Mouse (Mus musculus): ENCODE measurements around the gene Dkc1.

The Dkc1 gene

DNA sequence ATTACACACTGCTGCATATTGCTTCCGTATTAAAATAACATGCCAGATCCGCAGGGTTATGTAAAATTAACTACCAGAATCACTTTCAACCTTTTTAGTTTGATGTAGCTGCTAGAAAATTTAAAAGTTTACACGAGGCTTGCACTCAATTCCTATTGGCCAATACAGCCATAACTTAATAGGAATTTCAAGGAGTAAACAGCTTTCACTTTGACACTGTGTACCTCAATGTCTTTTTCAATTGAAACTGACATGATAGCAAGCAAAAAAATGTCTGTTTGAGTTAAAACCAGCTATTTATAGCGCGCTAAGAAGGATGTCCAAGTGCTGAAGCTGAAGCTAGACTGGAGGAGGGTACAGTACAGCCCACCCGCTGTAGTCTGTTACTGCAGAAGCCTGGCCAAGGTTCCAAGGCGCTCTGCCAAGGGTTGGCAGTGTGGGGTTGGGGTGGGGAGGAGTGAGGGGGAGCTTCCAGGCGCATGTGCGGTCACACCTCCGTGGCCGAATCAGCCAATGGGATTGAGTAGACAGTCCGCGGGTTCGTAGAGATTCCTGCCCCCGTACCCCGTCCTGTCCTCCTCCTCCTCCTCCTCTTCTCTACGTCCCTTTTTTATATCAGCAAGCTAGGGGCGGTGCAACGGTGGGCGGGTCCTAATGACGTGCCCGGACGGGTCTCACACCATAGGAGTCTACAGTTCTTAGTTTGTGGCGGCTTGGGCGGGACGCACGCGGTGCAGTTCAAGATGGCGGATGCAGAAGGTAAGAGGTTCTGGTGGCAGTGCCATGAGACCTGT, at the start of gene Dkc1:
Gene Dkc1, plus strand, starts transcription at position 486 of the 794 bp plus-strand sequence.
- peak; percentile 96 for DNase-seq (ENCODE audit: low spot score)

DNA sequence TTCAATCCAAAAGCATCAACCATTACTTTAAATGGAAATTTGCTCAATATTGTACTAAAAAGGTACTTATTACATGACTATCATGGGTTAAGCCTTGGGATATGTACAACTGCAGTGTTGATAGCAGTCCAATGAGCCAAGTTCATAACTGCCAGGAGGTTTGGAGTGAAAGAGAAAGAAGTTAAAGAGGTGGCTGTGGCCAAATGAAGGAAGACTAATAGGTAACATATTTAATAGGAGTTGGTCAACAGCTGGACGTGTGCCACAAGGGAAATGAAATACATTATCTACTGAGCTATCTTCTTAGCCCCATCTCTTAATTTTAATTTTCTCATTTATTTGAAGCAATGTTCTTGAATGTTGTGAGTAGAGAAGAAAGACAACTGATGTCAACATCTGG, 49.7 kb upstream of the Dkc1 start:
- DNase-seq (ENCODE audit: low spot score): no peak

DNA sequence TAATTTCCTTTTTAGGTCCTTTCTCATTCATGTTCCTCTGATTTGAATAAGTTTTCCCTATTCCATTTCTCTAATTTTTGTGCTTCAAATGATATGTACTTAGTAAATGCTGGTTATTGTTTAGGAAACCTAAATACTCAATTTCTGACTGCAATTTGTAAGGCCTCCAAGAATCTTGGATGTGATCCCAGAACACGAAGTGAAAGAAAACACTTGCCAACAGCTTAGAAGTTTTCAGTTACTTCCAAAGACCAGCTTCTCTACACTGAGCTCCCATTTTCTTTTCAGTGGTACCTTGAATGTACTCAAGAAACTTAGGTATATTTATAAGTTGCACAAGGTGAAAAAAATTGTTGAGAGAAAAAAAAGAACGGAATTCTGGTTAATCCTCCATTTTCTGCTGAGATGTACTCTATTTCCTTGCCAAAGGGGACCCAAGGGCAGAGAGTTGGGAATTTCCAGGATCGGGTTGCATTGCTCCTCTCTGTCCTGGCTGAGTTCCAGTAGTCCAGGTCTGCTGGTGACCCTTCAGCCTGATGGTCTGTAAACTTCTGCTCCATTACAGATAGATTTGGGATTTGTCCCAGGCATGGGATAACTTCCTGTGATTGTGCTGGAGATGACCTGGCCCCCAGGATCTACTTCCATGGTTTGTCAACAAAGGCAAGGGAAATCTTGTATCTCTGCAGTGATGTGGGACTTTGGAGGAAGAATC, 48.6 kb upstream of the Dkc1 start:
- DNase-seq (ENCODE audit: low spot score): no peak

- peak; percentile 25 for DNase-seq (ENCODE audit: low spot score)
Observed at GRCm38 (mm10) chrX:75056120-75056775, 39.4 kb upstream of the Dkc1 start.

GRCm38 (mm10) chrX:75082351-75082750, 13.3 kb upstream of the Dkc1 start:
- peak; percentile 28 for DNase-seq (ENCODE audit: low spot score)

- no peak for DNase-seq (ENCODE audit: low spot score)
Observed at GRCm38 (mm10) chrX:75083982-75084773, 11.5 kb upstream of the Dkc1 start.

- DNase-seq (ENCODE audit: low spot score): peak; percentile 69
Observed at GRCm38 (mm10) chrX:75084774-75085508, 10.7 kb upstream of the Dkc1 start, which contains the start of gene Gab3. Gene Gab3 (minus strand): TSS chrX:75085458.

DNA sequence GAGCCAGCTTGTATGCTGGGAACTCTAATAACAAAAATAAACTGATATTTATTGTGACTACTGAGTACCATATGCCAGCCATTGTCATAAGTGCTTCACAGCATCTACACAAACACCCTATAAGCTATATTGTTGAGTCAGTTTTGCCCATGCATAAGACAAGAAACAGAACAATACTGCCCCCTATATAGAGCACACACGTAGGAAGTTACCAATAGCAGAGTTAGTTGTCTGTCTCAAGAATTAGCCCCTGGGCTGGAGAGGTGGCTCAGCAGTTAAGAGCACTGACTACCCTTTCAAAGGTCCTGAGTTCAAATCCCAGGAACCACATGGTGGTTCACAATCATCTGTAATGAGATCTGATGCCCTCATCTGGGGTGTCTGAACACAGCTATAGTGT, 10.0 kb upstream of the Dkc1 start:
- peak; percentile 8 for DNase-seq (ENCODE audit: low spot score)

DNA sequence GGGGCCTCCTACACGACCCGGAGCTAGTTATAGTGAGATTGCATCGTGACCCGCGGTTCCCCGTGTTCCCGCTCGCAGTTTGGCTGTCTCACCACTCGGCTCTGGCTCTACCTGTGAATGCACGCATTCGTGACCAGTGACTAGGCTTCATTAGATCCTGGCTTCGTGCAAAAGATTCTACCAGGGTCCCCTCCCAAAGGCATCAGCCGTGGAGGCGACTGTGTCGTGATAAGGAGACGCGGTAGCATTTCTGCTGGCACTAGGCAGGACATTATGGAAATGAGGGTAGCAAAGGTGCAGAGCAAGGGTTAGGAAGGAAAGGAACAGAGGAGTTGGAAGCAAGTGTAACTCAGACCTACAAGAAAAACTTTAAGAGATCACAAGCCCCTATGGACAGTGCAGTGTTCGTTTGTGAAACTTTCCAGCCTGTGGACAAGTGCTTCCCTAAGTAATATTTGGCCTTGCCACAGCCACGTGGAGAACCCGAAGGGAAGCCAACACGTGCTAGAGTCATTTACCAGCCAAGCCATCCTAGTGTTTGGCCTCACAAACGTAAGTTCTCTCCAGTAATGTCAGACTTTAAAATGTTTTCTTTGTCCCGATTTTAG, 613 bp downstream of the Dkc1 start:
- no peak for DNase-seq (ENCODE audit: low spot score)

- DNase-seq (ENCODE audit: low spot score): no peak
Observed at GRCm38 (mm10) chrX:75098799-75099198, 3.1 kb downstream of the Dkc1 start.

DNA sequence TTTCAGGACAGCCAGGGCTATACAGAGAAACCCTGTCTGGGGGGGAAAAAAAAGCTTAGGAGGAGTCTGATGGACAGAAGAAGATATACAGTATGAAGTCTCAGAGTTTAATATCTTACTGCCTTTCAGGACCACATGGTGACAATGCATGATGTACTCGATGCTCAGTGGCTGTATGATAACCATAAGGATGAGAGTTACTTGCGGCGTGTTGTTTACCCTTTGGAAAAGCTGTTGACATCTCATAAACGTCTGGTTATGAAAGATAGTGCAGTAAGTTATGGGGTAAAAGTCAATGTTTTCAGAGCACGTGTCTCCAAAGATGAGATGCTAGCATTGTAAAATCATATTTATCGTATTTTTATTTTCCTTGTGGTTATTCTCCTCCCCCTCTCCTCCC, 6.6 kb downstream of the Dkc1 start:
- no peak for DNase-seq (ENCODE audit: low spot score)

DNA sequence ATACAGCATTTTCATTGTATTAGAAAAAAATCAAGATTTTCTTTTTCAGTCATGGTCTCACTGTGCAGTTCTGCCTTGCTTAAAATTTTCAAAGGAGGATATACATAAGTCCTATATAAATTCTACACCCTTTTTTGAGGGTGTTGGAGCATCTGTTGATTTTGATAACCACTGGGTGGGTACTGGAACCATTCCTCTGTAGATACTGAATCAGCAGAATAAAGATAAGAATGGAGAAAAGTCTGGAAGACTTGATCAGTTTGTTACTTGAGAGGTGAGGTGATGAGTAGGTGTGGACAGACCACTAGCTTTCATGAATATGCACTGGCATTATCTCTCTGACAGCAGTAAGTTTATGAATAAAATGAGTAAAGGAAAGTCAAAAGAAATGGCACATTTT, 19.9 kb downstream of the Dkc1 start:
- no peak for DNase-seq (ENCODE audit: low spot score)

GRCm38 (mm10) chrX:75125606-75126005, 30.0 kb downstream of the Dkc1 start:
- no peak for DNase-seq (ENCODE audit: low spot score)

DNA sequence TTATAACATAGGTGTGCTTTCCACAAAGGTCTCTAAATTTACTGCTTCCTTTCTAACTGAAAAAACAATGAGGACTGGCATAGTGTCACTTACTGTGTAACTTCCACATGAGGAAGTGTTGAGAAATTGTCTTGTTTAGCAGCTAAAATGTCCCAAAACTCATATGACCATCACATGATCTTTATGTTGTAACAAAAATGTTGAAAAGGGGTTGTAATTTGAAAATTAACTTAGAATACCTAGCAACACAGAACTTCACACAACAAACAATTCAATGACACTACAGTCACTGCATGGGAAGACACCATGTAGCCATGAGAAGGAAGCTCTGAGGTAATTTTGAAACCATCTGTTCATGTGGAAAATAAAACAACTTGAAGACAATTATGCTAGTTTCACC, 31.2 kb downstream of the Dkc1 start:
- no peak for DNase-seq (ENCODE audit: low spot score)

- no peak for DNase-seq (ENCODE audit: low spot score)
Observed at GRCm38 (mm10) chrX:75128333-75128980, 32.8 kb downstream of the Dkc1 start.

DNA sequence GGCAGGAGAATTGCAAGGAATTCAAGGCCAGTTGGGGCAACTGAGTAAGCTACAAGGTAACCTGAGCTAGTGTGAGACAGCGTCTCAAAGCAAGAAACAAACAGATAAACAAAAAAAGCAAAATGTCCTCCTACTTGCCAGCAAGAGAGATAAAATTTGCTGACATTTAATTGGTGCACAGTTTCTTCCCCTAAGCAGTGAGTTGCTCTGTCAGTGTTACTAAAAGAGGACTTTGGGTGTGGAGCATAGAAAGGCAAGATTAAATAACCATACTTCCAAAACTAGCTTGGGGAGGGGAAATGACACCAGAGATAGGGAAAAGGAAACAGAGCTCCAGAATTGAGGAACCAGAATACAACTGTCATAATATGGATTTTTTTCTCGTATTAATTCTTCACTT, 33.8 kb downstream of the Dkc1 start:
- no peak for DNase-seq (ENCODE audit: low spot score)

- DNase-seq (ENCODE audit: low spot score): peak; percentile 76
Observed at GRCm38 (mm10) chrX:75130467-75131160, 35.0 kb downstream of the Dkc1 start, which contains the start of gene Mpp1. Gene Mpp1 (minus strand): TSS chrX:75131016.

- DNase-seq (ENCODE audit: low spot score): no peak
Observed at GRCm38 (mm10) chrX:75136938-75137337, 41.3 kb downstream of the Dkc1 start.

- DNase-seq (ENCODE audit: low spot score): no peak
Observed at GRCm38 (mm10) chrX:75137729-75138128, 42.1 kb downstream of the Dkc1 start.

GRCm38 (mm10) chrX:75138182-75138581, 42.5 kb downstream of the Dkc1 start:
- DNase-seq (ENCODE audit: low spot score): no peak

Measured in T-cell, adult 2 months (primary cell).